Mouse (Mus musculus): ENCODE data around the gene Rasgrp4.
A peak's percentile ranks its signal among the peaks of the same experiment; 100 is the strongest.

Gene Rasgrp4

DNA sequence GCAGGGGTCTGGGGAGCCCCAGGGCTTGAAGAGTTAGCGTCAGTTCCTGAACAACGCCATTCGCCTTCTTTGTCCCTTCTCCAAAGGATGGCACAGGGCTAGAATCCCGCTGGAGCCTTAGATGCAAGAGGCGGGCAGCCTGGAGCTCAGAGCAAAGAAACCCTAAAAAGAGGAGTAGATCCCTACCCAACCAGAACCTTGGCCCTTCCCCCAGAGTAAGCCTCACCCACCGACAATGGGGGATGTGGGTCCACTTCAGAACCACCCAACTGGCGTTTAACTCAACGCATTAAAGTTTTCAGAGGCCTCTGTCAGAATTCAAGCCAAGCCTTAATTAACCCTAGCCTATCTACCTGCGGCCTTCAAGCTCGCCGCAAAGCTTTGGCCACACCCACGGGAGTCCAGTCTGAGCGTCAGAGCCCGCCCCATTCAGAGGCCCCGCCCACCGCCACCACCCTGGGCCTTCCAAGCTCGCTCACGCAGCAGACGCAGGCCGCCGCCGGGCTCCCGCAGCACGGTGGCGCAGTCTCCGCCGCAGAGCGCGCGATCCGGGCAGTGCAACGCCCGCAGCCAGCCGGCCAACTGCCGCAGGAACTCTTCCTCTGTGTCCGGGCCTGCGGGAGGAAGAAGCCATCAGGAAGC lies 20.7 kb downstream of the Rasgrp4 start:
- TF ChIP-seq POU5F1 (IDR thresholded peaks at IDR 0.05; ENCODE audit: borderline replicate concordance, low read length) (no peak), NANOG (IDR thresholded peaks at IDR 0.05; ENCODE audit: borderline replicate concordance, low read length) (no peak), CTCF (conservative IDR thresholded peaks at IDR 0.05; ENCODE audit: low read length) (no peak)
- peaks cover 23% of the 10 kb centered on the region for H3K36me3 ChIP-seq (ENCODE audit: insufficient read depth, low read length)
- H3K27me3 ChIP-seq (ENCODE audit: insufficient read depth, low read length), result peaks cover 9% of the 10 kb centered on the region; the same call in 1 of the 2 replicates
- no peaks in the 10 kb centered on the region for H3K9me3 ChIP-seq (ENCODE audit: low read length)
- H3K4me1 ChIP-seq (replicated peaks; ENCODE audit: low read depth, low read length), result peaks cover 57% of the 10 kb centered on the region
- H3K4me3 ChIP-seq (replicated peaks; ENCODE audit: low read length), result peak overlapping the region; percentile 99

DNA sequence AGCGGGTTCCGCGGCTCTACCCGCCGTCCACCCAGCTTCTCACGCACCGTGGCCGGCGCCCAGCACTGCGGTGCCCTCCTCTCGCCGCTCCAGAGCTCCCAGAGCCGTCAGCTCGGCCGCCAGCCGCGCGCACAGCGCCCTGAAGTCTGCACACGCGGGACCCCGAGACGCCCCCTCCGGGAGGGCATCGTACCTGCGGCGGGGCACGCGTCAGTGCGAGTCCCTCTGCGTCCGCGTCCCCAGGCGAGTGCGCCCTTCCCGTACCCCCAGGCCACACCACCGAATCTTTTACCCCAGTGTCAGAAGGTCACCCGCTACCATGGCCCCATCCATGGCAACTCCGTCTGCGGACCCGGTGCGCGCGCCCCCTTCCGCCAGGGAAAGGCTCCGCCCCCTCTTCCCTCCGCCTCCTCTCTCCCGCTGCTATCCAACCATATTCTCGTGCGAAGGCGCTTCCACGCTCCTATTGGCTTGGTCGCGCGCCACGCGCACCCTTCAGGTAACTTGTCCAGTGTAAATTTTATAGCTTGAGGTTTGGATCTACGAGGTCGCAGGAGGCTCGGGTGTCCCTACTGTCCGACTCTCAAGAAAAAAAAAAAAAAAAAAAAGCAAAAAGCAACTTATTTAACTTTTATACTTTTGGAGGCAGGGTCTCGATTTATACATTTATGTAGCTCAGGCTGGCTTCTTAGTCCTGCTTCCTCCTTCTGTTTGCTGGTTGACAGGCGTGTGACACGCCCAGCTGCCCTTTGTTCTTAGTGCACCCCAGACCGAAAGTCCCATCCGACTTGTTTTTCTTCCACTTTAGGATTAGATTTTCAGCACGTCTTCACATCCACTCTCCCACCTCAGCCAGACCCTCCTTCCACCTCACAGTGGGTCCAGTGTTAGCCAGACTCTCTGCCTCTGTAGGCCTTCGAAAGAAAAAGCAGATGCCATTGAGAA lies 21.5 kb downstream of the Rasgrp4 start, which contains the start of gene Fam98c:
Gene Fam98c (minus strand): TSS at position 397 of the 945 bp plus-strand sequence.
- H3K4me3 ChIP-seq (replicated peaks; ENCODE audit: low read length), result peak within 1 kb of the TSS; percentile 99
- no peaks in the 10 kb centered on the region for H3K9me3 ChIP-seq (ENCODE audit: low read length)
- H3K4me1 ChIP-seq (replicated peaks; ENCODE audit: low read depth, low read length), result peaks cover 61% of the 10 kb centered on the region
- TF ChIP-seq NANOG (IDR thresholded peaks at IDR 0.05; ENCODE audit: borderline replicate concordance, low read length), result no peak
- TF ChIP-seq POU5F1 (IDR thresholded peaks at IDR 0.05; ENCODE audit: borderline replicate concordance, low read length), result no peak
- TF ChIP-seq CTCF (conservative IDR thresholded peaks at IDR 0.05; ENCODE audit: low read length), result no peak
- H3K27me3 ChIP-seq (ENCODE audit: insufficient read depth, low read length), result peaks cover 14% of the 10 kb centered on the region; the same call in 1 of the 2 replicates
- H3K36me3 ChIP-seq (ENCODE audit: insufficient read depth, low read length), result peaks cover 23% of the 10 kb centered on the region

GRCm38 (mm10) chr7:29158264-29158663 lies 23.6 kb downstream of the Rasgrp4 start:
- Histone ChIP-seq H3K36me3 (ENCODE audit: insufficient read depth, low read length) (peaks cover 13% of the 10 kb centered on the region), H3K4me3 (replicated peaks; ENCODE audit: low read length) (peak overlapping the region; percentile 72), H3K4me1 (replicated peaks; ENCODE audit: low read depth, low read length) (peaks cover 78% of the 10 kb centered on the region), H3K27me3 (ENCODE audit: insufficient read depth, low read length) (peaks cover 18% of the 10 kb centered on the region; the same call in 1 of the 2 replicates), H3K9me3 (ENCODE audit: low read length) (no peaks in the 10 kb centered on the region)
- no peak for TF ChIP-seq NANOG (IDR thresholded peaks at IDR 0.05; ENCODE audit: borderline replicate concordance, low read length)
- TF ChIP-seq CTCF (conservative IDR thresholded peaks at IDR 0.05; ENCODE audit: low read length), result no peak
- no peak for TF ChIP-seq POU5F1 (IDR thresholded peaks at IDR 0.05; ENCODE audit: borderline replicate concordance, low read length)

DNA sequence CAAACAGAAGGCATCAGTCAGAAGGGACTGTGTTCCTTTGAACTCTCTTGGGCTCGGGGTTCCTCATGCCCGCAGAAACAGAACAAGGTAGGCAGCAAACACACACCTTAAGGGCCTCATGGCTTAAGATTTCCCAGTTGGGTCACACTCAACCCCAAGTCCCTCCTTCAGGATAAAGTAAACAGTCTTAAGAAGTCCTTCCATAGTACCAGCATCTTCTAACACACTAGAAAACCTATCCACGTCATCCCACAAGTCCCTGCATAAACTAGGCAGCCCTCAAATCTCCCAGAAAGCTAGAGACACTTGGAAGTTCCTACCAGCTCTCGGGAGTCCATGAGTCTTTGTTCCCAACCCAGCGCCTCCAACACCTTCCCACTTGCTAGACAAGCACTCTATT lies 27.6 kb downstream of the Rasgrp4 start:
- H3K4me1 ChIP-seq (replicated peaks; ENCODE audit: low read depth, low read length), result peaks cover 68% of the 10 kb centered on the region
- peaks cover 22% of the 10 kb centered on the region; the same call in 1 of the 2 replicates for H3K27me3 ChIP-seq (ENCODE audit: insufficient read depth, low read length)

DNA sequence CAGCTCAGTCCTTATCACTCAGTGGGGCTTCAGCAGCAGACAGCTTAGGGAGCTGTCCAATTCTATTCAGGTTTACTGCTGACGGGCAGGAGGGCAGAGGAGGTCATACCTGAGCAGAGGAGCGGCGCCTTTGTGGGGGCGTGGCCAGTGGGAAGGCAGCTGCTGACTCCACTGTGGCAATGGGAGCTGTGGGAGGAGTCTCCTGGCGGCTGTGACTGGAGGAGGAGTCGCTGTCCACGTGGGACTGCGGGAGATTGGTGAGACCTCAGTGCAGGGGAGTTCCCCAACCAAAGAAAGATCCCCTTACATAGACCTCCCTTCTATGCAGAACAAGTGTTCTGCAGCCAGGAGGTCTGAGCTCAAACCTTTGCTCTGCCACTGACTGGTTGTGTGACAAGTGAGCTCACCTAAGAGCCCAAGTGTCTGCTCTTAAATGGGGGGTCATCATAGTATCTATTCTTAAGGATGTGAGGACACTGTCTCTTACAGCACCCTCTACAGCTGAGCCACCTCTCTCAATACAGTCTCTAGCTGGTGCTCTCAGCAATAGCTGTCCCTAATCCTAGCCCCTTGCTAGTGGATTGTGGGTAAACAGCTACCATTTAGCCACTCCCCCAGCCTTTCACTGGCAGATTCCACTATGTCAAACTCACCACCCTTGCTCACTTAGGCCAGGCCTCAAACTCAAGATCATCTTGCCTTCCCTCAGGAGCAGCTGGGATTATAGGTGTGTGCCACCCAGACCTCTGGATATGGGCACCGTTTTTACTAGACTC lies 28.3 kb downstream of the Rasgrp4 start:
- H3K4me1 ChIP-seq (replicated peaks; ENCODE audit: low read depth, low read length), result peaks cover 68% of the 10 kb centered on the region
- peaks cover 22% of the 10 kb centered on the region; the same call in 1 of the 2 replicates for H3K27me3 ChIP-seq (ENCODE audit: insufficient read depth, low read length)
- peak overlapping the region; percentile 33; the same call in 1 of the 2 replicates for H3K4me3 ChIP-seq (replicated peaks; ENCODE audit: low read length)
- H3K9me3 ChIP-seq (ENCODE audit: low read length), result no peaks in the 10 kb centered on the region
- TF ChIP-seq POU5F1 (IDR thresholded peaks at IDR 0.05; ENCODE audit: borderline replicate concordance, low read length) (no peak), CTCF (conservative IDR thresholded peaks at IDR 0.05; ENCODE audit: low read length) (no peak), NANOG (IDR thresholded peaks at IDR 0.05; ENCODE audit: borderline replicate concordance, low read length) (no peak)
- H3K36me3 ChIP-seq (ENCODE audit: insufficient read depth, low read length), result peaks cover 11% of the 10 kb centered on the region

More for the DNA sequence above, 27.6 kb downstream of the Rasgrp4 start:
- TF ChIP-seq POU5F1 (IDR thresholded peaks at IDR 0.05; ENCODE audit: borderline replicate concordance, low read length) (no peak), CTCF (conservative IDR thresholded peaks at IDR 0.05; ENCODE audit: low read length) (no peak), NANOG (IDR thresholded peaks at IDR 0.05; ENCODE audit: borderline replicate concordance, low read length) (no peak)
- H3K4me3 ChIP-seq (replicated peaks; ENCODE audit: low read length), result peak overlapping the region; percentile 70
- H3K36me3 ChIP-seq (ENCODE audit: insufficient read depth, low read length), result peaks cover 11% of the 10 kb centered on the region
- no peaks in the 10 kb centered on the region for H3K9me3 ChIP-seq (ENCODE audit: low read length)

DNA sequence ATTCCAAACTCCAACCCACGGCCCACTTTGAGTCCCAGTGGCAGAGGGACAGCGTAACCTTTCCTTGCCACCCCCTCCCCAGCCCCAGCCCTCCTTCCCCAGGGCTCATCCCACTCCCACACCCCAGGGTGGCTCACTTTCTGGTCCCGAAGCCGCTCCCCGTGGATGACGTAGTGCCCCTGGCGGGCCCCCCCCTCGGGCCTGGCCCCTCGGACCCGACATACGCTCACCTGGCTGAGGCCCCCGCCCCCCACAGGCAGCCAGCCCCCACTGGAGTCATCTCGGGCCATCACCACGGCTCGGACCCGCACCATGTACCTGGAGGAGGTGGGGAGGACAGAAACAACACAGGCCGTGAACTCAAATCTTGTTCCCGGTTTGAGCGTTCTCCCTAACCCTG lies 33.0 kb downstream of the Rasgrp4 start:
- Histone ChIP-seq H3K4me3 (replicated peaks; ENCODE audit: low read length) (peak overlapping the region; percentile 88), H3K9me3 (ENCODE audit: low read length) (no peaks in the 10 kb centered on the region), H3K27me3 (ENCODE audit: insufficient read depth, low read length) (peaks cover 25% of the 10 kb centered on the region), H3K4me1 (replicated peaks; ENCODE audit: low read depth, low read length) (peaks cover 65% of the 10 kb centered on the region), H3K36me3 (ENCODE audit: insufficient read depth, low read length) (peaks cover 9% of the 10 kb centered on the region)
- TF ChIP-seq POU5F1 (IDR thresholded peaks at IDR 0.05; ENCODE audit: borderline replicate concordance, low read length) (no peak), CTCF (conservative IDR thresholded peaks at IDR 0.05; ENCODE audit: low read length) (no peak), NANOG (IDR thresholded peaks at IDR 0.05; ENCODE audit: borderline replicate concordance, low read length) (no peak)

DNA sequence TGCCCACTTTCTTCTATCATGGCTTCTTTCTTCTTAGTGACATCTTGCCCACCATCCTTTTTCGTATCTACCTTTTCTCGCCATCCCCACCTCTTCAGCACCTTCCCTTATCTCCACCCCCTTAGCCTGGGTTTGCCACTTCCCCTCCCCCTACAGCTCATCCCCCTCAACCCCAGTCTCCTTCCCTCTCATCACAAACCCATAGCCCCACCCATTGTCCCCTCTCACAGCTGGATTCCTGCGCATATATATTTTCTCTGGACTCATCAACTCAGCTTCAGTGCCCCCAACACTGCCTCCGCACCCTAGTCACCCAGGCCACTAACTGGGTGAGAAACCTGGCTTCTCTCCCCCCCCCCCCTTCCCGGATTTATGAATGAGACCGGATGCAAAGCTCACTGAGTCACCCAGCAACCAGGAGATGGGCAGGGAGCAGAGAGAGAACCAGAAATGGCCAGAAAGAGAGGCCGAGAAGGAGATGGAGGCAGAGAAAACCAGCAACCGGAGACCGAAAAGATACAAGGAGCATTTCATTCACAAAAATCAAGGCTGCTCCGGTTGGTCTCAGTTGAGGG lies 33.6 kb downstream of the Rasgrp4 start:
- H3K4me3 ChIP-seq (replicated peaks; ENCODE audit: low read length), result peak overlapping the region; percentile 88
- H3K9me3 ChIP-seq (ENCODE audit: low read length), result no peaks in the 10 kb centered on the region
- H3K4me1 ChIP-seq (replicated peaks; ENCODE audit: low read depth, low read length), result peaks cover 66% of the 10 kb centered on the region
- H3K27me3 ChIP-seq (ENCODE audit: insufficient read depth, low read length), result peaks cover 31% of the 10 kb centered on the region
- H3K36me3 ChIP-seq (ENCODE audit: insufficient read depth, low read length), result peaks cover 15% of the 10 kb centered on the region
- TF ChIP-seq CTCF (conservative IDR thresholded peaks at IDR 0.05; ENCODE audit: low read length) (no peak), POU5F1 (IDR thresholded peaks at IDR 0.05; ENCODE audit: borderline replicate concordance, low read length) (no peak), NANOG (IDR thresholded peaks at IDR 0.05; ENCODE audit: borderline replicate concordance, low read length) (no peak)

Data from E14TG2a.4 (cell line).